Mouse (Mus musculus) spleen, adult 2 months (tissue): ENCODE results near the gene Snrpn.
"Not testable (repeated sequence)": the region's sequence is repeated elsewhere in the genome, so short reads cannot be mapped to it uniquely, and the experiment has no call there.

Experiments
- CTCF ChIP-seq: fragments of 200-500 bp; IDR thresholded peaks from 2 replicates; pipeline ENCODE4 v1.5.1; 2011; ENCODE audit warnings: mild to moderate bottlenecking, inconsistent platforms; ENCODE audit not compliant: insufficient read depth, insufficient read length, insufficient replicate concordance; ENCODE audit errors: extremely low read depth
- POLR2A ChIP-seq: fragments of 200-500 bp; IDR thresholded peaks from 2 replicates; pipeline ENCODE4 v1.6.1; 2011; ENCODE audit warnings: low read depth, low read length, inconsistent platforms

GRCm38 (mm10) chr7:60123086-60123624 is 16.9 kb downstream of the Snrpn start:
- TF ChIP-seq POLR2A, CTCF: not testable (repeated sequence)
